Mouse (Mus musculus) myocyte (in vitro differentiated cells): ENCODE data around the gene Rtp3.

Source experiments
- CEBPB ChIP-seq: IDR thresholded peaks from 2 replicates; pipeline ENCODE4 v1.6.1; 2011; ENCODE audit warnings: mild to moderate bottlenecking, moderate library complexity; ENCODE audit not compliant: poor library complexity, insufficient read depth, severe bottlenecking
- E2F4 ChIP-seq: IDR thresholded peaks from one replicate; pipeline ENCODE4 v1.6.1; 2011; ENCODE audit warnings: mild to moderate bottlenecking, control low read depth, moderate library complexity; ENCODE audit not compliant: insufficient read depth
- MAX ChIP-seq: IDR thresholded peaks from one replicate; pipeline ENCODE4 v1.6.1; 2011; ENCODE audit warnings: low read depth, mild to moderate bottlenecking, control low read depth
- MYOD1 ChIP-seq, 3 experiments: IDR thresholded peaks; one replicate each; pipeline ENCODE4 v1.6.1; 2011; ENCODE audit warnings: control low read depth in 2 of 3, low read depth in 2 of 3, mild to moderate bottlenecking in 2 of 3, moderate library complexity in 1 of 3; ENCODE audit not compliant: insufficient read length in 2 of 3, control insufficient read depth in 1 of 3
- MYOG ChIP-seq, 3 experiments: IDR thresholded peaks; one replicate each; pipeline ENCODE4 v1.6.1; 2011; ENCODE audit warnings: control low read depth in 2 of 3, low read depth in 2 of 3, mild to moderate bottlenecking in 2 of 3; ENCODE audit not compliant: insufficient read length in 2 of 3, control insufficient read depth in 1 of 3, insufficient read depth in 1 of 3
- POLR2A ChIP-seq: IDR thresholded peaks from one replicate; pipeline ENCODE4 v1.6.1; 2011; ENCODE audit warnings: low read depth, mild to moderate bottlenecking, control low read depth, moderate library complexity; ENCODE audit not compliant: insufficient read length
- POLR2AphosphoS2 ChIP-seq: IDR thresholded peaks from one replicate; pipeline ENCODE4 v1.6.1; 2011; ENCODE audit warnings: low read depth, control low read depth; ENCODE audit not compliant: insufficient read length
- REST ChIP-seq: IDR thresholded peaks from one replicate; pipeline ENCODE4 v1.6.1; 2011; ENCODE audit warnings: mild to moderate bottlenecking, control low read depth, moderate library complexity; ENCODE audit not compliant: insufficient read depth, insufficient read length
- SRF ChIP-seq: IDR thresholded peaks from one replicate; pipeline ENCODE4 v1.6.1; 2011; ENCODE audit warnings: low read depth; ENCODE audit not compliant: control insufficient read depth, insufficient read length
- TCF12 ChIP-seq: IDR thresholded peaks from one replicate; pipeline ENCODE4 v1.6.1; 2011; ENCODE audit warnings: mild to moderate bottlenecking, control low read depth; ENCODE audit not compliant: poor library complexity, insufficient read depth, severe bottlenecking
- TCF3 ChIP-seq: IDR thresholded peaks from one replicate; pipeline ENCODE4 v1.6.1; 2011; ENCODE audit warnings: low read depth, control low read depth; ENCODE audit not compliant: insufficient read length
- USF1 ChIP-seq: IDR thresholded peaks from one replicate; pipeline ENCODE4 v1.6.1; 2011; ENCODE audit warnings: low read depth, mild to moderate bottlenecking, control low read depth, moderate library complexity

DNA sequence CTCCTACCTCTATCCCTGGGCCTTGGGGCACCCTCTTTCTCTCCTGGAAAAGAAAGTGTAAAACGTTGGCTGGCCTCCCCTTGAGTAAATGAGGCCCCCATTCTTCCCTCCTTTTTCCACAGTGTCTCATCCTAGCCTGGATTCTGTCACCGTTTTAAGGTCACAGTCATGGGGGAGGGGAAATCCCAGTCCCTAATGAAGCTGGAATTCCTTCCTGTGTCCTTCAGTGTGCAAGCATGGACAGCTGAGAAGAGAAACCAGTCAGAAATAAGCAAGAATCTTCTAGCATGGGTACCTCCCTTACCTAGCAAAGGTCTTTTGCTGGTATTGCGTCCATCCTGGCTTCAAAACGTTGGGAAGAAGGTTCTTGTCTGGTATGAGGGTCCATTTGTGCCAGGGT is 1.2 kb downstream of the Rtp3 start:
- TF ChIP-seq POLR2A (no peak), TCF3 (no peak), MYOG (IDR thresholded peaks at IDR 0.05; ENCODE audit: control insufficient read depth in 1 of 3, insufficient read depth in 1 of 3, insufficient read length in 2 of 3, low read depth in 2 of 3) (no peak), USF1 (no peak), TCF12 (no peak), MAX (no peak), SRF (no peak), E2F4 (no peak), CEBPB (no peak), MYOD1 (IDR thresholded peaks at IDR 0.05; ENCODE audit: control insufficient read depth in 1 of 3, insufficient read length in 2 of 3, low read depth in 2 of 3) (no peak), REST (no peak), POLR2AphosphoS2 (no peak)
